Mouse (Mus musculus) cerebellum, postnatal 10 days (tissue): Measurements from ENCODE around the gene Fsd2.

Source experiments
- DNase-seq, 2 experiments: peaks; one replicate each; pipeline ENCODE4 v3.0.0; 2021; ENCODE audit warnings: mixed read lengths in 2 of 2

Fsd2 gene

GRCm38 (mm10) chr7:81540999-81541398 is 25.7 kb downstream of the Fsd2 start:
- peak; percentile 36 to 63 for DNase-seq

DNA sequence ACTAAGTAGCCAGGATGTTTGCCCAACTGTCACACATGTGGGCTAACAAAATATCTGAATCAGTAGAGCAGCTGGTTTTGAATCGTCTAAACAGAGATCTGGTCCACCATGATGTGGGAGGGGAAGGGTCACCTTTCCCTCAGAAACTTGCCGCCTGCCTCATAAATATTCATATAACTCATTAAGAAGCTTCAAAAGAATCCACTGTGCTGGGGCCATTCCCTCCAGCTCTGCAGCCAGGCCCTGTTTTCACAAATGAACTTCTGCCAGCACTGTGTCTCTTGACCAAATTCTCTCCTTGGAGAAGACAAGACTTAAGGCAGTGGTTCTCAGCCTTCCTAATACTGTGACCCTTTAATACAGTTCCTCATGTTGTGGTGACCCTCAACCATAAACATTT is 27.2 kb downstream of the Fsd2 start:
- DNase-seq, result peak in 1 of 2 experiments; percentile 36

DNA sequence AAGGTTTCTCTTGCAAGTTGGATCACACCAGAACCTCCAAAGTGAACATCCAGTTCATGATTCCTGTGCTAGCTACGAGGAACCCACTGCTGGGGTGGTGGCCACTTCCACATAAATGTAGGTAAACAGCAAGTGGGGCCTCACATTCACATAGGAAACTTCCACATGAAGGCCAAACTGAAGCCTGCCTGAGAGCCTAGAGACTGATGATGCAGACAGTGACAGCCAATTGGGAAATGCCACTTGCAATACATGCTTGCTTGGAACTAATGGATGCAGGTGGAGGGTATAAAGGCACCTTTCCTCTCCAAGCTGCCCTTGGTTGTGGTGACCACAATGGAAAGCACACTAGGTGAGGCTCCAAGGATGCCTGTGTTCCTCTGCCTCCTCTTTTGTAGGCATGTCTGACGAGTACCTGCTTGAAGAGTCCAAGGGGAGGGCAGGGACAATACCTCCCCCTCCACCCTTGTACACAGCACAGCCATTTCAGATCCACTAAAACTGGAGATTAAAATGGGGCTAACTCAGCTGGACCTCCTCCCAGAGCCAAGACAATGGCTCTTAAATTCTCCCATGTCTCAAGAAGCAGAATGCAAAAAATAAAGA is 28.6 kb downstream of the Fsd2 start:
- DNase-seq, result peak; percentile 44 to 49

DNA sequence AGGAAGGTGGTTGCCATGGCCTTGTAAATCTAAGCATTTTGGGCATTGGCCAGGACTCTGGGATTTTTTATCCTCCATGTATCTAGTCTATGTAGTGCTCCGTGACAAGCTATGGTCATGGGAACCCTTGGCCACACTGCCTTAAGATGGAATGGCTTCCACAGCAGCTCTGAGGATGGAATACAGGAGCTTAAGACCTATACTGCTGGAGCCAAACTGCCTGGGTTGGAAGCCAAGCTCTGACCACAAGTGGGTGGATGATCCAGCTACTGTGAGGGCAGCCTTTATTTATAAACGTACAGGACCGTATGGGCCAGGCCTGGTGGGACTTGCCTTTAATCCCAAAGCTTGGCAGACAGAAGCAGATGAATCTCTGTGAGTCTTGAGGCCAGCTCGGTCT is 30.3 kb downstream of the Fsd2 start:
- no peak for DNase-seq

GRCm38 (mm10) chr7:81531462-81531861 is 35.3 kb downstream of the Fsd2 start:
- DNase-seq, result no peak

- no peak for DNase-seq
These were observed 37.8 kb downstream of the Fsd2 start for GRCm38 (mm10) chr7:81528918-81529317.

- DNase-seq, result no peak
These were observed 43.1 kb downstream of the Fsd2 start for GRCm38 (mm10) chr7:81523663-81524017.

GRCm38 (mm10) chr7:81523008-81523662 is 43.6 kb downstream of the Fsd2 start:
- peak; percentile 93 to 95 for DNase-seq

DNA sequence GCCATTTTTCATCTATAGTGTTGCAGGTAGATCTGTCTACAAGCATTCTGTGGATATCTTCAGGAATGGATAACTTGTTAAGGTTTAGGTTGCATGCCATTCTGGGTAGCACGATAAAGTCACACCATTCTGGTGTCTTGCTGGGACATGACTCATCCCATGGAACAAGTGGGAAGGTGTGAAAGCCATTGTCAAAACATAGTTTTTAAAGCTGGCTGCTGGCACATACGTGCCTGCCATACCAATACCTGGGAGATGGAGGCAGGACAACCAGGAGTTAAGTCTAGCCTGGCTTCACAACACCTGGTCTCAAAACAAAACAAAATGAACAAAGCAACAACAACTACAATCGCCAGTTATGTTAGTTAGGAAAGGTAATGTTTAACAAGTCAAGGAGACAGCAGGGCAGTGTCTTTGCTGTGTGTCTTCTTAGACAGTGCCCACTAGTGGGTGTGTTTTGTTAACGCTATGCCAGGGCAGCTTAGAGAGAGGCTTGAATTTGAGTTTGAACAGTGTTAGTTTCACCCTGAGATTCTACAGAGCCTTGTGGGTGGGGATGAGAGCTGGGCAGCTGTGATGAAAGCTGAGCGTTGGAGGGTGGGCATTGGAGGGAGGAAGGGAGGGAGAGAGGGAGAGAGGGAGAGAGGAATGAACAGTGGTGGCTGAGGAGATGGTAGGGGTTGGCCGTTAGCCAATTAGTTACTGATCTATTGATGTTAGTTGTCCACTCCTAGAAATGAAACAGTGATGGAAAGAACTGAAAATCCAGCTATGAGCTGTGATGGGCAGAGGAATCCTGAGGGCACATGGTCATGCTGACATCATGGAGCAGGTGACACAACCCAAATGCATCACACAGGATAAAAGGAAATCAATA is 50.4 kb downstream of the Fsd2 start:
- no peak for DNase-seq

DNA sequence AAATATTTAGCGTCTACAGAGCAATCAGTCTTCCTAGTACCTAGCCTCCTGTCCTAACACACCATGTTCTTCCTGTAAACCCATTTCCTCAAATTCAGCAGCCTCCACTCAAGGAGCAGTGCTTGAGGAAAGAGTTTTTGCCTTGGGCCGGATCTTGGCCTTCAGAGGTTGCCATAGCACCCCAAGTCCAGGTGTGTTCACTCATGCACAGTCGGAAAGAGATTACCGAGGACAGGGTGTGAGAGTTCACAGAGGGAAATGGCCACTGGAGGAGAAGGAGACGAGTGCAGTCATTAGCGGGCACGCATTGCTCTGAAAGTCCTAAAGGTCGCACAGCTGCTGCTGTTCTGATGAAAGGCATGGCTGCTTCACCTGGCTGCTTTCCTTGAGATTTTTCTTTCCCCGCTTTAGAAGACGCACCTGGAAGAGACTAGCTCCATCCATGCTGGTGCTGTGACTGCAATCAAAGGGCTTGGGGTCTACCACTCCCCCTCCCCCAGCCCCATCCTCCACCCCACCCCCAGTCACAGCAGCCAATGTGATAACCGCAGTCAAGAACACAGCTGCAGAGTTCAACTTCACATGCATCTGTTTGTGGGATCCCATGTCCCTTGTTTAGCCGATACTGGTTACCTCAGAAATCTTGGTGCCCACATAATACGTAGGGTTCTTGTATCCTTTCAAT is 51.7 kb downstream of the Fsd2 start:
- DNase-seq, result no peak

GRCm38 (mm10) chr7:81501050-81501449 is 65.7 kb downstream of the Fsd2 start:
- DNase-seq, result no peak

- no peak for DNase-seq
These were observed 68.6 kb downstream of the Fsd2 start, which contains the start of gene BC048679 for GRCm38 (mm10) chr7:81498181-81498580. Gene BC048679, minus strand, starts transcription at chr7:81498281.

- DNase-seq, result no peak
These were observed 69.6 kb downstream of the Fsd2 start for GRCm38 (mm10) chr7:81497171-81497570.

DNA sequence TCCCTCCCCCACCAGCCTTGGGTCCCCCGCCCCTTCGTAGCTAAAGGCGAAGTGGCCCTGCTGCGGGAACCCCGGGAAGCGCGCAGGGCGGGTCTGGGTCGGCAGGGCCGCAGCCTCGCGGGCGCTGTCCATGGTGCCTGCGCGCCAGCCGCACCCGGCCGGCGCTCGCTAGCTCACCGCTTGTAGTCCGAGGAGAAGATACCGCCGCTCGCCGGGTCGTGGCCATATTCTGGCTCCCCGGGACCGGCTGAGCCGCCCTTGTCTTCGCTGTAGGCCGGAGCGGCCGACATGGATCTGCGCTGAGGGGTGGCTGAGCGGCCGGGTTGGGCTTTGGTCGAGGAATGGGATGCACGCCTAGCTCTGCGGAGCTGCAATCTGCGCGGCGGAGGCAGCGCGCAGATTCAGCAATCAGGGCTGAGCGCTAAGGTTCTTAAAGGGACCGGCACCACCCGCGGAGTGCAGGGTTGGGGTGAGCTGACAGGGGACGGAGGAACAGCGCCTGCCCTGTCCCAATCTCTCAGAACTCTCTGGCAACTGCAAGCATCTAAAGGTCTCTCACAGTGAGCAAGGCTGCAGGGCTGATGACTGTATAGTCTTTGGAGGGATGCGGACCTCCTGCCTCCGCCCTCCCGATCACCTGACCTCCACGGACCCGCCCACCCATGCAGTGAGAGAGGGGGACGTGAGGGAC is 73.3 kb downstream of the Fsd2 start, which contains the start of gene Ap3b2:
Gene Ap3b2 (minus strand): TSS at position 595 of the 691 bp plus-strand sequence.
- peak; percentile 90 to 92 for DNase-seq

- DNase-seq, result peak in 1 of 2 experiments; percentile 17
These were observed 74.1 kb downstream of the Fsd2 start for GRCm38 (mm10) chr7:81492628-81493027.

GRCm38 (mm10) chr7:81489649-81490048 is 77.1 kb downstream of the Fsd2 start:
- no peak for DNase-seq
